Mouse (Mus musculus): ENCODE measurements around the gene Map7.

The Map7 gene

GRCm38 (mm10) chr10:20234466-20234865 is 86.2 kb downstream of the Map7 start:
- no peak for DNase-seq (ENCODE audit: low read depth)

GRCm38 (mm10) chr10:20235656-20236055 is 87.4 kb downstream of the Map7 start:
- no peak for DNase-seq (ENCODE audit: low read depth)

GRCm38 (mm10) chr10:20236241-20236640 is 88.0 kb downstream of the Map7 start:
- DNase-seq (ENCODE audit: low read depth): no peak

- no peak for DNase-seq (ENCODE audit: low read depth)
Measured at GRCm38 (mm10) chr10:20238281-20238680, 90.0 kb downstream of the Map7 start.

GRCm38 (mm10) chr10:20240858-20241257 is 92.6 kb downstream of the Map7 start:
- DNase-seq (ENCODE audit: low read depth): no peak

- DNase-seq (ENCODE audit: low read depth): no peak
Measured at GRCm38 (mm10) chr10:20243321-20243720, 95.0 kb downstream of the Map7 start.

- DNase-seq (ENCODE audit: low read depth): no peak
Measured at GRCm38 (mm10) chr10:20245082-20245481, 96.8 kb downstream of the Map7 start.

- DNase-seq (ENCODE audit: low read depth): no peak
Measured at GRCm38 (mm10) chr10:20249091-20249490, 100.8 kb downstream of the Map7 start.

- DNase-seq (ENCODE audit: low read depth): no peak
Measured at GRCm38 (mm10) chr10:20255579-20255978, 107.3 kb downstream of the Map7 start.

- DNase-seq (ENCODE audit: low read depth): no peak
Measured at GRCm38 (mm10) chr10:20257054-20257643, 108.9 kb downstream of the Map7 start.

- no peak for DNase-seq (ENCODE audit: low read depth)
Measured at GRCm38 (mm10) chr10:20257721-20258720, 109.8 kb downstream of the Map7 start.

- DNase-seq (ENCODE audit: low read depth): no peak
Measured at GRCm38 (mm10) chr10:20259476-20259875, 111.2 kb downstream of the Map7 start.

- no peak for DNase-seq (ENCODE audit: low read depth)
Measured at GRCm38 (mm10) chr10:20262896-20263295, 114.6 kb downstream of the Map7 start.

- no peak for DNase-seq (ENCODE audit: low read depth)
Measured at GRCm38 (mm10) chr10:20264479-20264878, 116.2 kb downstream of the Map7 start.

GRCm38 (mm10) chr10:20267032-20267431 is 118.8 kb downstream of the Map7 start:
- DNase-seq (ENCODE audit: low read depth): no peak

- no peak for DNase-seq (ENCODE audit: low read depth)
Measured at GRCm38 (mm10) chr10:20268945-20269344, 120.7 kb downstream of the Map7 start.

GRCm38 (mm10) chr10:20272380-20272779 is 124.1 kb downstream of the Map7 start:
- no peak for DNase-seq (ENCODE audit: low read depth)

GRCm38 (mm10) chr10:20273278-20273677 is 125.0 kb downstream of the Map7 start:
- DNase-seq (ENCODE audit: low read depth): no peak

- no peak for DNase-seq (ENCODE audit: low read depth)
Measured at GRCm38 (mm10) chr10:20274022-20274421, 125.8 kb downstream of the Map7 start.

GRCm38 (mm10) chr10:20281456-20281855 is 133.2 kb downstream of the Map7 start:
- DNase-seq (ENCODE audit: low read depth): no peak

- DNase-seq (ENCODE audit: low read depth): no peak
Measured at GRCm38 (mm10) chr10:20285289-20285975, 137.2 kb downstream of the Map7 start.

GRCm38 (mm10) chr10:20285994-20286836 is 137.9 kb downstream of the Map7 start:
- no peak for DNase-seq (ENCODE audit: low read depth)
